Mouse (Mus musculus): ENCODE measurements around the gene Lgals3bp. TPM values are rescaled to one million over a fixed set of nuclear protein-coding genes. Genes with fewer than 3 reads are reported as not detected.

Lgals3bp gene
- polyA plus RNA-seq, 2 experiments = 30.1 to 36.6 TPM

DNA sequence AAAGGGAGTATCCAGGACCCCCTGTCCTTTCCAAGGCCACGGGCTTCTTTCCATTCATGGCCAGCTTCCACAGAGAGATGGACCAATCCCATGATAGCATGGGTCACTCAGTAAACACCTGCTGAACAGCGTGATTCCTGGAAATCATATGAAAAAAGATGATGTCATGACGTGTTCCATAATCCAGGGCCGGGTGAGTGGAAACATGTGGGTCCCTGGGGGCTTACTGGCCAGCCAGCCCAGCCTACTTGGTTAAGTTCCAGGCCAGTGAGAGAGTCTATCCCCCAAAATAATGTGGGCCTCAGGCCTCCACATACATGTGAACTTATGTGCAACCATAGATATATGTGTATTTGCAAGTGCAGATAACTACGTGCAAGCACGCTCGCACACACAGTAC lies 30.0 kb downstream of the Lgals3bp start:
- Histone ChIP-seq H3K4me3 (ENCODE audit: insufficient read depth in 1 of 2, low read depth in 2 of 2, low read length in 2 of 2) (no peak overlapping the region), H3K4me2 (ENCODE audit: low read depth) (no peak overlapping the region), H3K36me3 (replicated peaks; ENCODE audit: control insufficient read depth, insufficient read depth, low read depth) (no peaks in the 10 kb centered on the region), H3K9ac (replicated peaks) (no peak overlapping the region), H3K9me3 (ENCODE audit: control insufficient read depth, low read length) (no peaks in the 10 kb centered on the region), H3K27ac (no peak overlapping the region), H3K27me3 (ENCODE audit: control insufficient read depth, insufficient read depth, low read length) (no peaks in the 10 kb centered on the region), H3K4me1 (replicated peaks; ENCODE audit: control insufficient read depth in 2 of 2, insufficient read depth in 2 of 2, low read length in 1 of 2) (no peaks in the 10 kb centered on the region)
- 64% methylated on average over 7 of the region's 7 CpGs for WGBS (ENCODE audit: insufficient replicate concordance)
- no peak for DNase-seq (ENCODE audit: low read depth in 3 of 3, low spot score in 3 of 3)
- ATAC-seq (ENCODE audit: insufficient read depth) = no peak
- TF ChIP-seq CTCF (IDR thresholded peaks at IDR 0.05; ENCODE audit: low read depth) (no peak), EP300 (IDR thresholded peaks at IDR 0.05; ENCODE audit: low read depth) (no peak)

DNA sequence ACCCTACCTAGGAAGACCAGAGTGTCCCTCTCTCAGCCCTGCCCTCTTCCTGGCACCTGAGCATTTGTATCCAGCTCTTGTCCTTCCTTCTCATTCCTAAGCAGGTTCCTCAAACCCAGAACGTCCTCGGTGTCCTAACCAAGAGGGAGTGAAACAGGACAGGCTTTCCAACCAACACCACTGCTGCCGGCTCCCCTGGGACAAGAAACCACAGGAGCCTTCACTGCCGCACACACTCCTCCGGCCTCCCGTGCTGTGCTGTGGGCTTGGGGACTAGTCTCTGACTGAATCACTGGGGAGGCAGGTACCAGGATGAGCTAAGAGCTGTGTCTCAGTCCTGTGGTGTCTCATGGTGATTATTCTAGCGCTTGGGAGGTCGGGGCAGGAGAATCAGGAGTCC lies 32.2 kb downstream of the Lgals3bp start:
- Histone ChIP-seq H3K27ac (no peak overlapping the region), H3K9me3 (ENCODE audit: control insufficient read depth, low read length) (no peaks in the 10 kb centered on the region), H3K4me2 (ENCODE audit: low read depth) (no peak overlapping the region), H3K36me3 (replicated peaks; ENCODE audit: control insufficient read depth, insufficient read depth, low read depth) (no peaks in the 10 kb centered on the region), H3K9ac (replicated peaks) (no peak overlapping the region), H3K4me1 (replicated peaks; ENCODE audit: control insufficient read depth in 2 of 2, insufficient read depth in 2 of 2, low read length in 1 of 2) (no peaks in the 10 kb centered on the region), H3K4me3 (ENCODE audit: insufficient read depth in 1 of 2, low read depth in 2 of 2, low read length in 2 of 2) (no peak overlapping the region), H3K27me3 (ENCODE audit: control insufficient read depth, insufficient read depth, low read length) (no peaks in the 10 kb centered on the region)
- 53% methylated on average over 8 of the region's 8 CpGs for WGBS (ENCODE audit: insufficient replicate concordance)
- DNase-seq (ENCODE audit: low read depth in 3 of 3, low spot score in 3 of 3) (no peak), ATAC-seq (ENCODE audit: insufficient read depth) (no peak)
- TF ChIP-seq CTCF (IDR thresholded peaks at IDR 0.05; ENCODE audit: low read depth) (no peak), EP300 (IDR thresholded peaks at IDR 0.05; ENCODE audit: low read depth) (no peak)

DNA sequence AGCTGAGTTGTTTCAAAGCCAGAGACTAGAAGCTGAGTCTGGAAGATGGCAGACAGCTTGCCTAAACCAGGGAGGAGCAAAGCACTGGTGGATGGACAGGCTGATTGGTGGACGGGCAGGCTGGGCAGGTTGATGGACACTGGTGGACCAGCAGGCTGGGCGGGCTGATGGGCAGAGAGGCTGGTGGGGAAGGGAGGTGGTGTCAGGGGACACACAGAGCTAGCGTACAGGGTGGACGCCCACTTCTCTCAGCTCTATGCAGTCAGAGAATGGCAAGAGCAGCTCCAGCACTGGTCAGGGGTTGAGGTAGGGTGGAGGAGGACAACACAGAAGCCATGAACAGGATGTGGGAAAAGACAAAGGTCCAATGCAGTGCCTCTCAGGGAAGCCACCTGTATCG lies 32.6 kb downstream of the Lgals3bp start:
- H3K27me3 ChIP-seq (ENCODE audit: control insufficient read depth, insufficient read depth, low read length) = no peaks in the 10 kb centered on the region
- H3K4me2 ChIP-seq (ENCODE audit: low read depth) = no peak overlapping the region
- no peak for ATAC-seq (ENCODE audit: insufficient read depth)
- no peak for DNase-seq (ENCODE audit: low read depth in 3 of 3, low spot score in 3 of 3)
- TF ChIP-seq EP300 (IDR thresholded peaks at IDR 0.05; ENCODE audit: low read depth) (no peak), CTCF (IDR thresholded peaks at IDR 0.05; ENCODE audit: low read depth) (no peak)
- H3K9ac ChIP-seq (replicated peaks) = no peak overlapping the region
- H3K4me3 ChIP-seq (ENCODE audit: insufficient read depth in 1 of 2, low read depth in 2 of 2, low read length in 2 of 2) = no peak overlapping the region
- no peaks in the 10 kb centered on the region for H3K36me3 ChIP-seq (replicated peaks; ENCODE audit: control insufficient read depth, insufficient read depth, low read depth)
- 62% methylated on average over 5 of the region's 5 CpGs for WGBS (ENCODE audit: insufficient replicate concordance)
- H3K9me3 ChIP-seq (ENCODE audit: control insufficient read depth, low read length) = no peaks in the 10 kb centered on the region
- H3K4me1 ChIP-seq (replicated peaks; ENCODE audit: control insufficient read depth in 2 of 2, insufficient read depth in 2 of 2, low read length in 1 of 2) = no peaks in the 10 kb centered on the region
- H3K27ac ChIP-seq = no peak overlapping the region

DNA sequence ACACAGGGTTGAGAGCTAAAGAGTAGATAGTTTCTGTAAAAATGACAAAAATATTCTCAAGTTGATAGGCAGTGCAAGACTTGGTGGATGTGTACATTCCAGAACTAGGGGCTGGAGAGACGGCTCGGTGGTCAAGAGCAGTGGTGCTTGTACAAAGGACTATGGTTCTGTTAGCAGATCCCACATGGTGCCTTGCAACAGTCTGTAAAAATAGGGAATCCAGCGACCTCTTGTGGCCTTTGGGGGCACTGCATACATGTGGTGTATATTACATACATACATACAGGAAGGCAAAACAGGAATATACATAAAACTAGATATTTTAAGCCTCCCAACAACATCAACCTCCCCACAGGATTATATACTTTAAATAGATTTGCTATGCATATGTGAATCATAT lies 33.6 kb downstream of the Lgals3bp start:
- no peak for DNase-seq (ENCODE audit: low read depth in 3 of 3, low spot score in 3 of 3)
- no peak overlapping the region for H3K4me3 ChIP-seq (ENCODE audit: insufficient read depth in 1 of 2, low read depth in 2 of 2, low read length in 2 of 2)
- ATAC-seq (ENCODE audit: insufficient read depth) = no peak
- no peak overlapping the region for H3K27ac ChIP-seq
- no peaks in the 10 kb centered on the region for H3K9me3 ChIP-seq (ENCODE audit: control insufficient read depth, low read length)
- no peak overlapping the region for H3K4me2 ChIP-seq (ENCODE audit: low read depth)
- 46% methylated on average over 3 of the region's 3 CpGs for WGBS (ENCODE audit: insufficient replicate concordance)
- TF ChIP-seq CTCF (IDR thresholded peaks at IDR 0.05; ENCODE audit: low read depth) (peak; percentile 48), EP300 (IDR thresholded peaks at IDR 0.05; ENCODE audit: low read depth) (no peak)
- no peaks in the 10 kb centered on the region for H3K27me3 ChIP-seq (ENCODE audit: control insufficient read depth, insufficient read depth, low read length)
- no peak overlapping the region for H3K9ac ChIP-seq (replicated peaks)
- H3K36me3 ChIP-seq (replicated peaks; ENCODE audit: control insufficient read depth, insufficient read depth, low read depth) = no peaks in the 10 kb centered on the region
- H3K4me1 ChIP-seq (replicated peaks; ENCODE audit: control insufficient read depth in 2 of 2, insufficient read depth in 2 of 2, low read length in 1 of 2) = peaks cover 0 to 2% of the 10 kb centered on the region in 2 experiments; a peak in 1 of 4 replicates

DNA sequence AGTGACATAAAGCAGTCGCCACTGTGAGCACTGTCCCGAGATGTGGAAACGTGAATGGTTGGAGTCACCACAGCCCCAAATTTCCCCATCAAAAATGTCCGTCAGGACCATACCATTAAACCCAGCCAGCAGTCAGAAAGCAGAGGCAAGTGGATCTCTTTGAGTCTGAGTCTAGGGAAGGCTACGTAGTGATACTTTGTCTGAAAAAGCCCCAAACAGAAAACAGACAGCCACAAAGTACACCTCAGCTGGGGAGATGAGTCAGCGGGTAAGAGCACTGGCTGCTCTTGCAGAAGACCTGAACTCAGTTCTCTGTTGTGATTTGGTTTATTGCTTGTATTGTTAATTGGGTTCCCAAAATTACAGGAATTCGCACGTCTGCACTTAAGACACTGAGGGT lies 35.3 kb downstream of the Lgals3bp start:
- no peaks in the 10 kb centered on the region for H3K27me3 ChIP-seq (ENCODE audit: control insufficient read depth, insufficient read depth, low read length)
- no peaks in the 10 kb centered on the region for H3K9me3 ChIP-seq (ENCODE audit: control insufficient read depth, low read length)
- H3K36me3 ChIP-seq (replicated peaks; ENCODE audit: control insufficient read depth, insufficient read depth, low read depth) = no peaks in the 10 kb centered on the region
- no peak for DNase-seq (ENCODE audit: low read depth in 3 of 3, low spot score in 3 of 3)
- no peak for ATAC-seq (ENCODE audit: insufficient read depth)
- H3K4me1 ChIP-seq (replicated peaks; ENCODE audit: control insufficient read depth in 2 of 2, insufficient read depth in 2 of 2, low read length in 1 of 2) = peaks cover 0 to 3% of the 10 kb centered on the region in 2 experiments; a peak in 1 of 4 replicates
- no peak overlapping the region for H3K27ac ChIP-seq
- 59% methylated on average over 8 of the region's 8 CpGs for WGBS (ENCODE audit: insufficient replicate concordance)
- no peak for TF ChIP-seq EP300 (IDR thresholded peaks at IDR 0.05; ENCODE audit: low read depth)
- TF ChIP-seq CTCF (IDR thresholded peaks at IDR 0.05; ENCODE audit: low read depth) = no peak
- H3K9ac ChIP-seq (replicated peaks) = no peak overlapping the region
- no peak overlapping the region for H3K4me3 ChIP-seq (ENCODE audit: insufficient read depth in 1 of 2, low read depth in 2 of 2, low read length in 2 of 2)
- H3K4me2 ChIP-seq (ENCODE audit: low read depth) = no peak overlapping the region

Measured in liver, embryonic 14.5 days (tissue).